Comparison of ENCODE assay signal across 24 mouse cellular contexts in genomic region chr16:86883862-86884261, GRCm38 (mm10).
DNase-seq lines count a peak whose midpoint lies in the region; ATAC-seq and TF ChIP-seq lines count a peak whose summit lies in the region.
"Had no signal": no experiment of that assay in that cellular context is flagged by ENCODE, and none has a peak within 500 bp of the region (broad histone marks: within the 10 kb centered on the region; RNA-seq: fewer than 3 reads in every experiment).

No protein-coding gene starts in this region.

- H3K36me3 ChIP-seq in heart, embryonic 10.5 days = no peaks in the 10 kb centered on the region
- H3K36me3 ChIP-seq in heart, embryonic 14.5 days (ENCODE audit: control insufficient read depth, insufficient read depth, low read length) = no peaks in the 10 kb centered on the region
- no peaks in the 10 kb centered on the region for H3K36me3 ChIP-seq in forebrain, embryonic 11.5 days (ENCODE audit: control insufficient read depth, insufficient read depth, low read length)
- H3K36me3 ChIP-seq: hindbrain, embryonic 15.5 days; limb, embryonic 15.5 days; midbrain, embryonic 15.5 days; neural tube, embryonic 13.5 days had no signal

- H3K27ac ChIP-seq in heart, embryonic 10.5 days = no peak overlapping the region
- H3K27ac ChIP-seq in heart, embryonic 14.5 days (replicated peaks in 1 of 2; ENCODE audit: control insufficient read depth in 1 of 2, insufficient read depth in 1 of 2, low read depth in 2 of 2, low read length in 2 of 2) = no peak overlapping the region
- no peak overlapping the region for H3K27ac ChIP-seq in cerebellum, adult 2 months (ENCODE audit: insufficient read depth, low read length)
- no peak overlapping the region for H3K27ac ChIP-seq in forebrain, embryonic 11.5 days (ENCODE audit: low read depth, low read length)
- H3K27ac ChIP-seq: forebrain, embryonic 13.5 days; hindbrain, embryonic 15.5 days; limb, embryonic 15.5 days; liver, embryonic 14.5 days; macrophage; midbrain, embryonic 15.5 days; neural tube, embryonic 13.5 days had no signal

- no peaks in the 10 kb centered on the region for H3K27me3 ChIP-seq in heart, embryonic 10.5 days (ENCODE audit: insufficient read depth, poor library complexity, severe bottlenecking)
- no peaks in the 10 kb centered on the region for H3K27me3 ChIP-seq in heart, embryonic 14.5 days (ENCODE audit: control insufficient read depth, insufficient read depth, low read length)
- H3K27me3 ChIP-seq in cerebellum, adult 2 months (ENCODE audit: control insufficient read depth, insufficient read depth, low read length) = no peaks in the 10 kb centered on the region
- no peaks in the 10 kb centered on the region for H3K27me3 ChIP-seq in forebrain, embryonic 11.5 days (ENCODE audit: control insufficient read depth, insufficient read depth, low read length)
- H3K27me3 ChIP-seq: forebrain, embryonic 13.5 days; hindbrain, embryonic 15.5 days; limb, embryonic 15.5 days; midbrain, embryonic 15.5 days; neural tube, embryonic 13.5 days had no signal

- H3K4me3 ChIP-seq in heart, embryonic 10.5 days = no peak overlapping the region
- no peak overlapping the region for H3K4me3 ChIP-seq in heart, embryonic 14.5 days (ENCODE audit: control insufficient read depth in 1 of 2, insufficient read depth in 1 of 2, low read depth in 1 of 2, low read length in 2 of 2)
- no peak overlapping the region for H3K4me3 ChIP-seq in cerebellum, adult 2 months (replicated peaks; ENCODE audit: insufficient read depth, low read depth, low read length)
- H3K4me3 ChIP-seq in forebrain, embryonic 11.5 days (ENCODE audit: low read depth, low read length) = no peak overlapping the region
- H3K4me3 ChIP-seq: forebrain, embryonic 13.5 days; hindbrain, embryonic 15.5 days; limb, embryonic 15.5 days; midbrain, embryonic 15.5 days; myocyte; neural tube, embryonic 13.5 days had no signal

- H3K9me3 ChIP-seq in heart, embryonic 10.5 days = no peaks in the 10 kb centered on the region
- no peaks in the 10 kb centered on the region for H3K9me3 ChIP-seq in heart, embryonic 14.5 days (ENCODE audit: control insufficient read depth, low read length)
- H3K9me3 ChIP-seq in forebrain, embryonic 11.5 days (ENCODE audit: control insufficient read depth, low read length) = no peaks in the 10 kb centered on the region
- H3K9me3 ChIP-seq: forebrain, embryonic 13.5 days; hindbrain, embryonic 15.5 days; limb, embryonic 15.5 days; midbrain, embryonic 15.5 days; neural tube, embryonic 13.5 days had no signal

- no peak for TF ChIP-seq CTCF in cerebellum, adult 2 months (IDR thresholded peaks at IDR 0.05; ENCODE audit: borderline replicate concordance, insufficient read depth, low read depth, low read length)

- intact Hi-C loops in heart, postnatal 36 days (cut with DNase I) = loop anchor here (2.0 to 5.0 kb wide), 3 partner anchors 363 to 582 kb away; no protein-coding TSS in a partner anchor

- DNase-seq in heart, adult 18-20 months = peak; percentile 30 to 66
- DNase-seq in heart, embryonic 10.5 days (ENCODE audit: low spot score) = no peak
- DNase-seq in heart, adult 8-10 months (ENCODE audit: low spot score) = peak; percentile 45
- DNase-seq in heart, postnatal 36 days = peak; percentile 18 to 21
- no peak for DNase-seq in cerebellum, adult 2 months
- DNase-seq in forebrain, embryonic 11.5 days (ENCODE audit: low spot score) = no peak
- DNase-seq: adrenal gland, postnatal 25 days; cerebellum, postnatal 10 days; kidney, adult 8-10 months; kidney, postnatal 10 days; left cerebral cortex, postnatal 4 days; retina, postnatal 1 day; right cerebral cortex, postnatal 25 days; thymus, postnatal 25 days had no signal

- no peak overlapping the region for H3K4me2 ChIP-seq in heart, embryonic 14.5 days (ENCODE audit: low read length)
- no peak overlapping the region for H3K4me2 ChIP-seq in forebrain, embryonic 11.5 days (ENCODE audit: low read depth, low read length, severe bottlenecking)
- H3K4me2 ChIP-seq: forebrain, embryonic 13.5 days; hindbrain, embryonic 15.5 days; limb, embryonic 15.5 days; midbrain, embryonic 15.5 days; neural tube, embryonic 13.5 days had no signal

- no peak for TF ChIP-seq POLR2A in cerebellum, adult 2 months (IDR thresholded peaks at IDR 0.05; ENCODE audit: borderline replicate concordance, insufficient read depth, low read length)

- 67% methylated on average over 7 of the region's 7 CpGs for WGBS in heart, embryonic 10.5 days
- 60% methylated on average over 7 of the region's 7 CpGs for WGBS in heart, embryonic 14.5 days
- 73% methylated on average over 7 of the region's 7 CpGs for WGBS in cerebellum, adult 2 months
- WGBS in forebrain, embryonic 11.5 days = 85% methylated on average over 7 of the region's 7 CpGs

- ATAC-seq in heart, embryonic 14.5 days (ENCODE audit: insufficient number of reproducible peaks, insufficient read depth, low FRiP score, low read depth) = peak; percentile 79; the same call in 1 of the 2 replicates
- ATAC-seq in monocyte, adult 5-6 weeks (replicated peaks; ENCODE audit: insufficient number of reproducible peaks, low FRiP score, low TSS enrichment, poor library complexity, severe bottlenecking) = no peak
- no peak for ATAC-seq in forebrain, embryonic 11.5 days (replicated peaks; ENCODE audit: low FRiP score)
- ATAC-seq: forebrain, embryonic 13.5 days; midbrain, embryonic 15.5 days had no signal

- H3K4me1 ChIP-seq in heart, embryonic 10.5 days = no peaks in the 10 kb centered on the region
- peaks cover 3 to 4% of the 10 kb centered on the region in 2 experiments; a peak in 2 of 4 replicates for H3K4me1 ChIP-seq in heart, embryonic 14.5 days (ENCODE audit: control insufficient read depth in 2 of 2, insufficient read depth in 2 of 2, low read length in 2 of 2)
- H3K4me1 ChIP-seq in cerebellum, adult 2 months (ENCODE audit: control insufficient read depth, insufficient read depth, low read length) = no peaks in the 10 kb centered on the region
- H3K4me1 ChIP-seq in forebrain, embryonic 11.5 days (replicated peaks; ENCODE audit: control insufficient read depth, insufficient read depth, low read length) = no peaks in the 10 kb centered on the region
- H3K4me1 ChIP-seq: forebrain, embryonic 13.5 days; hindbrain, embryonic 15.5 days; limb, embryonic 15.5 days; midbrain, embryonic 15.5 days; neural tube, embryonic 13.5 days had no signal

- H3K9ac ChIP-seq in heart, embryonic 14.5 days (ENCODE audit: low read length) = no peak overlapping the region
- no peak overlapping the region for H3K9ac ChIP-seq in forebrain, embryonic 11.5 days (ENCODE audit: low read length)
- H3K9ac ChIP-seq: forebrain, embryonic 13.5 days; hindbrain, embryonic 15.5 days; limb, embryonic 15.5 days; liver, embryonic 14.5 days; midbrain, embryonic 15.5 days; neural tube, embryonic 13.5 days had no signal

Comparison
In these comparisons a context has a peak if more than half of its experiments do, and no peak if none do; other contexts are left out.
1. DNase-seq: peak in heart, adult 18-20 months (2 of 2), heart, adult 8-10 months (single experiment) and heart, postnatal 36 days (2 of 2); none in heart, embryonic 10.5 days (single experiment), cerebellum, adult 2 months (0 of 2) and forebrain, embryonic 11.5 days (single experiment).